Mouse (Mus musculus): ENCODE measurements around the gene Txnrd1.

Gene Txnrd1

DNA sequence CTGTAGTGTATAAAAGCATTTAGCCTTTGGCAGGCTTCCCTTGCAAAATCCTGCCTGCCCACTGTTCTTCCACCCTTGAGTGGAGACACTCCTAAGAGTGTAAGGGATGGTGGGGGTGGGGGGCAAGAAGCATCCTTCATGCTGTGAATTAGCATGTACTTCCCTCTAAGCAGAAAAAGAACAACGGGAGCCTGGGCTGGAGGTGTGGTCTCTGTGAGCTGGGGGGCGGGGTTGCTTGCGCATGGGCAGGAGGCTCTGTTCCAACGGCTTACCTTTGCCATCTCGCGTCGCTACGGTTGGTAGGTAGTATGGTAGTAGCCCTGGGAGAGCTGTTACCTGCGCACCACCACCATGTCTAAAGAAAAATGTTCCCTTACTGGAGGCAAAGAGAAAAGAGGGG is 32.6 kb downstream of the Txnrd1 start, which contains the start of gene Eid3:
Gene Eid3, plus strand, starts transcription at position 271 of the 400 bp plus-strand sequence.
- DNase-seq (ENCODE audit: low read depth, low spot score): no peak

- DNase-seq (ENCODE audit: low read depth, low spot score): no peak
Observed at GRCm38 (mm10) chr10:82866832-82867231, 33.1 kb downstream of the Txnrd1 start.

GRCm38 (mm10) chr10:82868418-82869086 is 34.8 kb downstream of the Txnrd1 start:
- no peak for DNase-seq (ENCODE audit: low read depth, low spot score)

DNA sequence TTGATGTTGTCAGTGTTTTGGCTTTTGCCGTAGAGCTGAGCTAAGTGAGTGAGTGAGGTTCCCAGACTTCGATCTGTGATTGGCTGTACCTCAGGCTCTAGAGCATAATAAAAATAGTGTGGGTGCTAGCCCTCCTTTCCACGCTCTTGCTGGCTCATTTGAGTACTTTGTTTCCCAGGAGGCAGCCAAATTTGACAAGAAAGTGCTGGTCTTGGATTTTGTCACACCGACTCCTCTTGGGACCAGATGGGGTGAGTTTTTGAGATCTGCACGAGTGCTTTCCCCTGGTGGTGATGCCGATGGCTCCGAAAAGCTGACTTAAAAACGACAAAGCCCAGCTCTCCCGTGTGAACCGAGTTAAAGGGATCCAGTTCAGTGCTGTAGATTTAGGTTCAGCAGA is 41.7 kb downstream of the Txnrd1 start:
- no peak for DNase-seq (ENCODE audit: low read depth, low spot score)

DNA sequence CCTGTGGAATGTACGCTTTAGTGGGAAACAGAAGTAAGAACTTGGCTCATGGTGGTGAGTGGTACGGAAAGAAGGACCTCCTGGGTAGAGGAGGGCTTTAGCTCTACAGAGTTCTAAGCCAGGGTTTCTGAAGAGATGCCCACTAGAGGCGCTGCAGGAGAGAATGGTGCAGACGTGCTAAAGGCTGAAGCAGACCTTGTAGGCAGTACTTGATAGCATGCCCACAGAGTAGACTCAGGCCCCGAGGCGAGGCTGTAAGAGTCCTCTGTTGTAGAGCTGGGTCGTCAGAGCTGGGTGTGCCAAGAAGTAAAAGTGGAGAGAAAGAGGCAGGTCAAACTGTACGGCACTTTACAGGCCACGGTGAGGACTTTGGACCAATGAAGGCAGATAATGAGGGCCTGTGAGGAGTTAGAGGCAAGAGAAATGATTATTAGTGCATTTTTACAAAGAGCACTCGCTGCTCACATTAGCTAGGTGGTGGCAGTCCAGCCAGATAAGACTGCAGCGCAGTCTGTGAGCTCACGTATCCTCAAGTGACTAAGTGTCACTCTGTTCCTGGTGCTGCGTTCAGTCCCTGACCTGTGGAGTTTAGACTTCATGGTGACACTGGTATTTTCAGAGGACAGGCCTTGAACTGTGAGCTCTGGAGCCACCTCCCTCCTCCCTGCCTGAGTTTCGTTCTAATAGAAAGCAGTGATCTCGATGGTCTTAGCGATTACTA is 42.5 kb downstream of the Txnrd1 start:
- no peak for DNase-seq (ENCODE audit: low read depth, low spot score)

- DNase-seq (ENCODE audit: low read depth, low spot score): no peak
Observed at GRCm38 (mm10) chr10:82887354-82887753, 53.6 kb downstream of the Txnrd1 start.

- DNase-seq (ENCODE audit: low read depth, low spot score): no peak
Observed at GRCm38 (mm10) chr10:82888576-82888975, 54.8 kb downstream of the Txnrd1 start.

DNA sequence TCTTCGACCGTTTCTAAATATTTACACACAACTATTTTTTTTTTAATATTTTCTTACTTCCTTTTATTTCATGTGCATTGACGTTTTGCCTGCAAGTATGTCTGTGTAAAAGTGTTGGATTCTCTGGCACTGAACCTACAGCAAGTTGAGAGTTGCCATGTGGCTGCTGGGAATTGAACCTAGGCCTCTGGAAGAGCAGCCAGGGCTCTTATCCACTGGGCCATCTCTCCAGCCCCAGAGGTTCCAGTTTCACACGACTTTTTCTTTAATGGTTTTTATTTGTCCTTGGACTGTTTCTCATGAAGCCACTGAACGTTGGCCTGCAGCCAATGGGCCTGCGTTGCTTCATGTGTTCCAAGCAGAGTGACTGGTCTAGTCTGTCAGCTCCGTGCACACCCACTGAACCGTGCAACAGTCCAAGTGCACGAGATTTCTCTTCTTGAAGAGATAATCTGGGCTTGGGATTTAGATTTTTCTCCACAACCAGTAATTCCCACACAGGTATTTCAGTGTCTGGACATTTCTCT is 55.8 kb downstream of the Txnrd1 start:
- DNase-seq (ENCODE audit: low read depth, low spot score): no peak

GRCm38 (mm10) chr10:82890936-82891335 is 57.2 kb downstream of the Txnrd1 start:
- no peak for DNase-seq (ENCODE audit: low read depth, low spot score)

GRCm38 (mm10) chr10:82891427-82891826 is 57.7 kb downstream of the Txnrd1 start:
- peak; percentile 9 for DNase-seq (ENCODE audit: low read depth, low spot score)

DNA sequence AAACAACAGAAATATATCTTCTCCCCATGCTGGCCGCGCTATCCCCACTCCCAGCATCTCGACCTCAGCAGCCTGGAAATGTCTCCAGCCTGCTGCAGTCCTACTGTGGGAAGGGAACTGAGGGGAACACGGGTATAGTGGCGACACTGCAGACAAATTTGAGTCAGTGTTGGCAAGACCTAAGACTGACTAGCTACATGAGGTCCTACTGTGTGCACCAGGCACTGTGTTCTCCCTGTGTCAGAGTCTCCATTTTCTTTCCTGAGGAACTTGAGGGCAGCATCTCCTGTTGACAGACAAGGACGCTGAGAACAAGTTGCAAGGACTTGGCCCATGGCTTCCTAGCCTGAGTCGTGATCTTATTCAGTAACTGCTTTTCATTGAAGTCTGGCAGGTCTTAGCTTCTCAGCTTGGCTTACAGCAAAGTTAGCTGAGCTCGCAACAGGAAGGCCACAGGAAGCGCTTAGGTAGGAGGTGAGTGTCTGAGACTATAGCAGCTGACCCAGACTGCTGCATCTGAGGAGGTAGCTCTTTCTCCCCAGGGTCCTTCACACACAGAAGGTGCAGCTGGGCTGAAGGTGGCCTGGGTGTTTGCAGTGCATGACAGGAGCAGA is 58.8 kb downstream of the Txnrd1 start:
- no peak for DNase-seq (ENCODE audit: low read depth, low spot score)

DNA sequence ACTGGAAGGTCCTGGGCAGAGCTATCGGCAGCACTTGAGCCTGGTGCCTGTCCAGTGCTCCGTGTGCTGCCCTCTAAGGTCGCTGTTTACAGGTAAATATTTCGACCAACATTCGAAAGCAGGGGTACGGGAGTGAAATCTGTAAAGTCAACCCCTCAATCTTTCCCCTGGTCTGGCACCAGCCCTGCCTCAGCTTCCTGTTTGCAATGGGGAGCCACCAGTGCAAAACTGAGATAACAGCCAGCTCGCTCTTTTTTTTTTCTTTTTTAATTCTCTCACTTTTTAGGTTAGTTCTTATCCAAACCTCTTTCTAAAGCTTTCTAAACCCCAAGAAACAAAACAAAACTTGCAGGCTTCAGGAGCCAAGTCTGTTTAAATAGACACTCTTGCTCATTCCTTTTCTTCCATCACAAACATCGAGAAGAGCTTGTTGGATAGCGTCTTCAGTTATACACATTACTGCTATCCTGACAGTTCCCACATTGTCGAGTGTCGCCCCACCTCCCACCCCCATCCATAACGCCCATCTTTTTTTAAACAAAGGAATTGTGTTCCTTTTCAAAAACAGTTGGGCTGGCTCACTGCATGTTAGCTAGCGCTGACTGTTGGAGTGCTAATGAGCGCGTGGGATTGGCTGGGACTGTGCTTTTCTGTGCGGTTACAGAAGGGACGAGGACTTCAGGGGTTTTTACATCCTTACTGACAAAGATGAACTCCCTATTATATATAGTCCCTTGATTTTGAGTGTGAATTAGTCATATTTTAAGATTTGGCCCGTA is 60.3 kb downstream of the Txnrd1 start:
- DNase-seq (ENCODE audit: low read depth, low spot score): no peak

DNA sequence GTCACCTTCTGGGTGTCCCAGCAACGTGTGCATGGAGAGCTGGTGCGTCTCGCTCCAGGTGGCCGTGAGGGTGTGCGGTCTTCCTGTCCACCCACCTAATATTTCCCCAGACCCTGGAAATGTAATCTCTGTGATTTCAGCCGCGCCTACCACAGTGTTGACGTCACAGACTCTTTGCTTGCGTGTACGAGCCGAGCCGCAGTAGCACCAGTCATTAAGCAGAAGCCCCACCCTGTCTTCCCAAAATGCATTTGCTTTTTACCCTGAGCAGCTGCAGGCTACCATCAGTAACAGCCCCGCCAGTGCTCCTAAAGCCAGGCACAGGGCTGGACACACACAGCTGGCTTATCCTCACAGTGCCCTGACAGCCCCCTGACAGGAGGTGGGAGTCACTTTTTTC is 64.2 kb downstream of the Txnrd1 start:
- DNase-seq (ENCODE audit: low read depth, low spot score): no peak

DNA sequence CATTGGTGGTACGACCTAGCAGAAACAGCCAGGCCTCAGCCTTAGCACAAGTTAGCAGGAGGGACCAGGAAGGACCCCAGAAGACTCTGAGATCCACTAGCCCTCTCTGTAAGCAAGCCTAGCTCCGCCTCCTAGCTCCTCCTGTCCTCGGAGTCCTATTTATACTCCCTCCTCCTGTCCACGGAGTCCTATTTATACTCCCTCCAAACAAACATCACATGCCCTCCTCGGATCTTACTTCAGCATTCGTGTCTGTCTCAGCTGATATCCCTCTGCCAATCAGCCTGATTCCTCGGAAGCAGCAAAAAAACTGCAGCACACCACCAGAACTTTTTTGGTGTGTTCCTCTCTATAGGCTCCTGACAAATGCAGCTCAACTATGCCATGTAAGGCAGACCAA is 65.1 kb downstream of the Txnrd1 start:
- no peak for DNase-seq (ENCODE audit: low read depth, low spot score)

GRCm38 (mm10) chr10:82899810-82900421 is 66.2 kb downstream of the Txnrd1 start:
- no peak for DNase-seq (ENCODE audit: low read depth, low spot score)

DNA sequence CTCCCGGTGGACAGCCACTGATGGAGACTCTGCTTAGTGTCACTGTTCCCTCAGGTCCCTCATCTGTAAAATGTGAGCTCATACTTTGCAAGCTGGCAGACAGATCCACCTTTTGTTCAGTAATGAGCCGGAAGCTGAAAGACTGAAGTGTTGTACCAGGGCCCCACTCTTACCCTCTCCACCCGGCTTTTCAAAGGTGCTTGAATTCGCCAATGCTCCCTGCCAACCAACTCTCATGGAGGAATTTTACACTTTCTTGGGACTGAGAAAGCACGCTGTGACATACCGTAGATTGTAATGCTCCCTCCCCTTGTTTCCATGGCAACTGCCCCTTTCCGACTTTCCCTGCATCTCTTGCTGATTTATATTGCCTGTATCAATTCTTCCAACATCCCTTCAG is 66.8 kb downstream of the Txnrd1 start:
- DNase-seq (ENCODE audit: low read depth, low spot score): no peak

- DNase-seq (ENCODE audit: low read depth, low spot score): peak; percentile 37
Observed at GRCm38 (mm10) chr10:82901436-82901835, 67.7 kb downstream of the Txnrd1 start.

DNA sequence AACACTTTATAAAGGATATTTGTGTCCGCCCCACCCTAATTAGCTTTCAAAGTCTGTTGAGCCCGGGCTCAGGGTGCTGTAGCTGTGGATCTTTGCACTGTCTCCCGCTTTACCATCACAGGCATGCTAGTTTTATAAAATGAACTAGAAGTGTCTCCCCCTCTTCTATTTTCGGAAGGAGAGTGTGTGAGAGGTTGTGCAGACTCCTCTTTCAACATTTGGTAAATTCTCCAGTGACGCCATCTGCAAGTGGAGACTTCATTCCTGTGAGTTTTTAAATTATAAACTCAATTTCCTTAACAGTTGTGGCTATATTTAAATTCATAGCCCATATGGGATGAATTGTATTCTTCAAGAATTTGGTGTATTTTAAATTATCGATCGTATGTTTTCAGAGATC is 74.8 kb downstream of the Txnrd1 start:
- no peak for DNase-seq (ENCODE audit: low read depth, low spot score)

DNA sequence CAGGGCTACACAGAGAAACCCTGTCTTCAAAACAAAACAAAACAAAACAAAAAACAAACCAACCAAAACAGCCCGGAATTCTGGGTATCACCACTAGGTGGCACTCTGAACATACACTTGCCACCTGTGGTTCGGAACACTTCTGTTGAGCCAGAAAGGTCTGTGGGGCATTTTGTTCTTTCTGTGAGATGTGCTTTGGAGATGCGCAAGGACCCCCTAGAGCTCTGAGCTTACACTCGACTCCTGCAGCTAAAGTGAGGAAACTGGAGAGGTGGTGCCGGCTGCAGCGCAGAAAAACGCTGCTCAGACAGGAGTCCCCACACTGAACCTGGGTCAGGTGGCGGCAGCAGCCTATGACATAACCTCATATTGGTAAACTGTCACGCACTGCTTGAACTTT is 75.6 kb downstream of the Txnrd1 start:
- peak; percentile 32 for DNase-seq (ENCODE audit: low read depth, low spot score)

DNA sequence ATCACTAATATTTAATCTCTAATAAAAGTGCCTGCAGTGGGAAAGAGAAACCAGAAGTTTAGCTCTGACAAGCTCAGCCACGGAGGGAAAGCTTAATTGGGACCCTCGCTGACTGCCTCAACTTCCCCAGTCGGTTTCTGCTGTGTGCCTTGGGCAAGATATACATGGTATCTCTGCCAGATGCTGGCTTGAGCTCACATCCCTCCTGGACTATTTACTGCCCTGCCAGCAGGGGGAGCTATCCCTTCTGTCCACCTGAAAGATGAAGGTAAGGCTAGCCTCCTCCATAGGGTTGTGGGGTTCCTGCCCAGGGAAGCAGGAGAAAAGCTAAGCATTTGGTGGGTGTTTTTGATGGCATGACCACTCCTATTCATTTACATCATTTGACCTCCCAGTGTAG is 76.4 kb downstream of the Txnrd1 start:
- DNase-seq (ENCODE audit: low read depth, low spot score): no peak

GRCm38 (mm10) chr10:82913238-82913637 is 79.5 kb downstream of the Txnrd1 start:
- DNase-seq (ENCODE audit: low read depth, low spot score): no peak

Data from retina, adult 2 months (tissue).